Mouse (Mus musculus) right cerebral cortex, adult 18-20 months (tissue): ENCODE measurements around the gene P4hb.
"Not testable (repeated sequence)": the region's sequence is repeated elsewhere in the genome, so short reads cannot be mapped to it uniquely, and the experiment has no call there.

ENCODE experiments used
- DNase-seq: peaks from one replicate; pipeline ENCODE4 v3.0.0; 2022; ENCODE audit warnings: mixed read lengths

The P4hb gene

DNA sequence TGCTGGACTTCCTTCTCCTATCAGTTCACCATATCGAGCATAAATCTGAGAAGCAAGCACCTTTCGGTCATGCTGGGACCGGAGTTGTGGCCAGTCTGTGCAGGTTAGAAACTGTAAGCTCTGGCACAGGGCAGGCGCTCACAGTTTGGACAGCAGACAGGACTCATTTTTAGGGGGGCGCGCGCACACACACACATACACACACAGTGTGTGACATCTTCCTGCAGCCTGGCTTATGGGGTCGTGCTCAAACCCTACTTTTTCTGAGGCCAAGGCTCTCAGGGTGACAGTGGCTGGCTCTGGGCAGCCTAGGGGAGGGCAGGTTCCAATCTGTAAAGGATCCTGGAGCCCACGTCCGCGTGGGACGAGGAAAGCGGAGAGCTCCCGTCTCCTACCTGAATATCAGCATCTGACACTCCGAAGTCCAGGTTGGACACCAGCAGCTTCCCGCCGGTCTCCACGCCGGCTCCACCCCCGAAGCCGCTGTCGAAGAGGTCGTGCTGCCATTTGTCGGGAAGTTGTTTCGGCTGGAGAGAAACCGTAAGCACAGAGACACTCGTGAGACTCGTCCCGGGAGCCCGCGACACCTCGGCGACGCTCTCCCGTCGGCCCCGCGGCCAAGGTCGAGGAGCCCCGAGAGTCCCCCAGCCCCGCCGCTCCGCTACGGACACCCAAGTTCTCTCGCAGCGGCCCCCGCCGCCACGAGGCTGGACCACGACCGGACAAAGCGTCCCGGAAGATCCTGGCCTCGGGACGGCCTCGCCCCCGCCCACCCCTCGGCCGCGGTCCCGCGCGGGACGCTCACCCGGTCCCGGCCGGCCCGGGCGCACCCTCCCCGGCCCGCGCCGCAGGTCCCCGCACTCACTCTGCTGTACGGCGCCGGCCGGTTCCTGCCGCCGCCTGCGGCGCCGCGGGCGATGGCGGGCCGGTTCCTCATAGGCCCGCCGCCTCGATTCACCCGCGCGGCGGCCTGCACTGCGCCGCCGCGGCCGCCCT is 24.5 kb upstream of the P4hb start:
- DNase-seq = no peak

DNA sequence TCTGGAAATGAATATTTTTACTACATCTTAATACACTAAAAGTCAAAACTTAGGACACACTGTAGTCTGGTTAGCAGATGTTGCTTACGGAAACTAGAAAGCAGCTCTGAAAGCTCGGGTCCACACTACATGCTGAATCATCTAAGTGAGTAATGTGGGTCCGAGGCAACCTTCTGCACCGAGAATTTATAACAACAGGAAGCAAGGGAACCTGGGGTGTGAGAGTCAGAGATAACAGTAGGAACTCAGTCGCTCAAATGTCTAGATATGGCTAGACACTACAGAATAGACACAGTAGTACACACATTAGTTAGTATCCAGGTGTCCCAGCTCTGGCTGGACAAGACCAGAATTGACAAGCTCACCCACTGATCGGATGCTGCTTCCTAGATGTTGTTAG is 15.5 kb upstream of the P4hb start:
- no peak for DNase-seq

DNA sequence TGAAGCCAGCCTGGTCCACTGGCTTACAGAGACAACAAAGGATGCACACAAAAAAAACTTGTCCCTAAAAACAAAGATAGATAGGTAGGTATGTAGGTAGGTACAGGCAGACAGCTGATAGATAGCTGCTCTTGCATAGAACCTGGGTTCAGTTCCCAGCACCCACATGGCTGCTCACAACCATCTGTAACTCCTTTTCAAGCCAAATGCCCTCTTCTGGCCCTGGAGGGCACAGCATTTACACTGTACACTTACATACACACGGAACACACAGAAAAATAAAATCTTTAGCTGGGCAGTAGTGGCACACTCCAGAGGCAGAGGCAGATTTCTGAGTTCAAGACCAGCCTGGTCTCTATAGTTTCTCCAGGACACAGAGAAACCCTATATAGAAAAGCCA is 10.9 kb upstream of the P4hb start:
- DNase-seq = no peak

- not testable (repeated sequence) for DNase-seq
Observed at GRCm38 (mm10) chr11:120582982-120583293, 9.9 kb upstream of the P4hb start.

GRCm38 (mm10) chr11:120582268-120582981 is 9.4 kb upstream of the P4hb start:
- DNase-seq = no peak

DNA sequence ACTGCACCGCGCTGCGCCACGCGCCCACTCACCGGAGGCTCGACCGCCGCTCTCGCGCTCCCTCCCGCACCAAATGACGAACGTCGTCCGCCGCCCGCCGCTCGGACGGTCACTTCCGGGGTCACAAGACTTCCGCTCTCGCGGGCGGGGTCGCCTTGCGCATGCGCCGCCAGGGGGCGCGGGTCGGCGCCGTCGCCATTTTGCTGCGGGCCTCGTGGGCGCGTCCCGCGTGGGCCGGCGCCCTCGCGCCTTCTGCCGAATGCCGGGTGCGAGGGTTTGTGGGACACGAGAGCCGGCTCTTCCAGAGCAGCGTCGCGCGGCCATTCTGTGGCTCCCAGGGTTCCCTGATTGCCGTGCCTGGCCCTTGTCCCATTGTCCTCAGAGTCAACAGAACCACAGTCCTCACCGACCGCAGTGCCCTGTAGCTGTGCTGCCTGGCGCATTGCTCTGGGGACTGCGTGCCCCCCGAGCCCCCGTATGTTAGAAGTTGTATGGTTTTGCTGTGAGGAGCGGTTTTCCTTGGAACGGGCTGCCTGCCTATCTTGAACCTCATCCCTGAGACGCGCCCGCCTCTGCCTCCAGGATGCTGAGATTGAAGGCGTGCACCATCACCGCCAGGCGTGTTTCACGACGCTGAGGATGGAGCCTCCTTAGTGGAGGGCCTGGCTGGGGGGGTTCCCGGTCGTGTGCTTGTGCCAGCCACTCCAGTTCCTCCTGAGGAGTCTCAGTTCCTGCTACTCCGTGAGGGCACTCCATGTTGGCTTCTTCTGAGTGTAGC is 8.6 kb upstream of the P4hb start, which contains the start of gene Arhgdia:
TSS of gene Arhgdia (minus strand) at position 135 of the 778 bp plus-strand sequence.
- peak; percentile 92 for DNase-seq

DNA sequence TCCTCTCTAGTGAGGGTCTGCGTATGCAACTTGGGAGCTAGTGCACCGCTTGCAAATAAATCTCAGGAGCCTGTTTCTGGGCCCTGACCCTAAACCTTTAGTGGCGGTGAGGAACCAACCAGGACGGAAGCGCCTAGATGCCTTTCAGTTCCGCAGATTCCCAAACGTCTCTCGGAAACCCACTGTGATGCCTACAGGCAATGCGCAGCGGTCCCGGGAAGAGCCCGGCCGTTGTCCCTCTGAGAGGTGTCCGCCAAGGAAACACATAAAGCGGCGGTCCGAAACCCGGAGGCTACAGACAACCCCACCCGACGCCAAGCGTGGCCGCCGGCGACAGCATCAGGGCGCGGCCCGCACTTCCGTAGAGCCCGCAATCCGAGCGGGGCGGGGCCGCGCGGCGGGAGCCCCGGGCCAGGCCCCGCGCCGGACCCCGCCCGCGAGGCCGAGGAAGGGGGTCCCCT is 7.8 kb upstream of the P4hb start:
- DNase-seq = no peak

GRCm38 (mm10) chr11:120580190-120580589 is 7.1 kb upstream of the P4hb start:
- DNase-seq = no peak

DNA sequence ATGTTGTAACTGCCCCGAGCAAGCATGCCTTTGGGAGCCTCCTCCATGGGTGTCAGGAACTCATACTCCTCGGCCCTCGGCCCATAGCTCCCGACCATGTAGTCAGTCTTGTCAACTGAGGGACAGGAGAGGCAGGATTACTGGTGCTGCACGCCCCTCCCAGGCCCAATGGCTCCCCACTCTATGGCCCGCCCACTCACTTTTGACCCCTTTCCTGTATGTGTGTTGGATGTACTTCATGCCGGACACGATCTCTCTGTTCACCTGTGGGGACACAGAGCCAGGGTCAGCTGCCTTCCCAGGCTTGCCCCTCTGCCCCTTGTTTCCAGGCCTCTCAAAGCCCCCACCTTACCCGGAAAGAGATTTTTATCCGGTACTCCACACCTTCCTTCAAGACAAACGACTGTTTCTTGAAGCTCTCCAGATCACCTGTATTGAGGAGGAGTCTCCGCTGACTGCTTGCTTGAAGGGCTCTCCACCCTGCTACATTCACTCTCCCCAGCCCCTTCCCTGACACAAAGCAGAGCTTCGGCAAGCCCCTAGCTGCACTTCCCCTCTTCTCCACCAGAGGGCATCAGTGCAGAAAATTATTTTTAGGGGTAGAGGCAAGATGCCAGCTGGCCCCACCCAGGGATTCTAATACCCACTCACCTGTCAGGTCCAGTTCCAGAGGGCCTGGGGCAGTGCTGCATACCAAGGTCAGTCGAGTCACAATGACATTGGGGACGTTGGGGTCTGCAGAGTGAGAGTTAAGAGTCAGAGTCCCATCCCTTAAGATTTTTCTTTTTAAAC is 6.5 kb upstream of the P4hb start:
- peak; percentile 67 for DNase-seq

DNA sequence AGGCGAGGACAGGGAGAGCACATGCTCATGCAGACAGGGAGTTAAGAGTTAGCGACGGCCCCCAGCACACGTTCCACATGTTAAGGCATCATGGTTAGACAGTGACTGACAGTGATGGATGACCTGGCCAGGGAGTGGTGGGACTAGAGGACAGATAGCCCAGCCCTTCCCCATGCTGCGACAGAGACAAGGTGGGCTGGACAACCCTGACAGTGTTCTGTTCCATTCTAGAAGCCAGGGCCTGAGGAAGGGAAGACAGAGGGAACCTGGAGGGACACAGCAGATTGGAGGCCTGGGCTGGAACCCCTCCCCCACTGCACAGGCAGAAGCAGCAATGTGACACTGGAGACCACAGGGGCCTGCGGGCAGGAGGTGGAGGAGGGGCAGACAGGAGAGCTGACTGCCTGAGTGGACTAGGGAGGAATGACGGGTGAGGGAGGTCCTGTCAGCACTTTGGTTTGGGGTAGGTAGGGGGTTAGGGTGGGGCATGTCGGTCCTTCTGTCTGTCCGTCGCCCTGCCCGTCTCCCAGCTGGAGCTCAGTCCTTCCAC is 5.7 kb upstream of the P4hb start:
- no peak for DNase-seq

GRCm38 (mm10) chr11:120578024-120578693 is 5.1 kb upstream of the P4hb start:
- no peak for DNase-seq

GRCm38 (mm10) chr11:120577211-120578023 is 4.4 kb upstream of the P4hb start:
- DNase-seq = no peak

DNA sequence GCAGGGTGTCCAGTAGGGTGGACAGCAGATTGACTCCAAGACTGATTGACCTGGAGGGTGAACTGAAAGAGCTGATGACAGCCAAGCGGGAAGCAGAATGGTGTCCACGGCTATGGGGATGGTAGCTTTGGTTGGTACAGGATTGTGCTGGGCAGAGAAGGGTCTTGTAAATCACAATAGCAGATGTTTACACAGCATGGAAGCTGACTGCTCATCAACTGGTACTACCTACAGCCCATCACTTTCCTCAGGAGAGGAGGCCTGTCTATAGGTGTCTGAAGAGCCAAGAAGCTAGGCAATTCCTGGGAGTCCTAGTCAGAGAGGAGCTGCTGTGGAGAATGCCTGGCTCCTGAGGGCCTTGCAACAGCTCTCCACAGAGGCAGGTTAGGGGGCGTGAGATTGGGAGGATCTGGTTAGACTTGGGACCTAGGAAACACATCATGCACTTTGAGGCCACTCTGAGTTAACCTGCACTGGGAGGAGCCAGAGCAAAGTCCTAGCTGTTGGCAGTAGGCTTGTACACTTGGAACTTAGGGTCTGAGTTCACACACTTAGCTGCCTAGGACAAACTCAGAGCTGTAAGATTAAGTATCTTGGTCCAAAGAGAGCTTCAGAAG is 3.4 kb upstream of the P4hb start:
- DNase-seq = no peak

GRCm38 (mm10) chr11:120575940-120576339 is 2.9 kb upstream of the P4hb start:
- no peak for DNase-seq

- DNase-seq = no peak
Observed at GRCm38 (mm10) chr11:120575046-120575445, 2.0 kb upstream of the P4hb start.

DNA sequence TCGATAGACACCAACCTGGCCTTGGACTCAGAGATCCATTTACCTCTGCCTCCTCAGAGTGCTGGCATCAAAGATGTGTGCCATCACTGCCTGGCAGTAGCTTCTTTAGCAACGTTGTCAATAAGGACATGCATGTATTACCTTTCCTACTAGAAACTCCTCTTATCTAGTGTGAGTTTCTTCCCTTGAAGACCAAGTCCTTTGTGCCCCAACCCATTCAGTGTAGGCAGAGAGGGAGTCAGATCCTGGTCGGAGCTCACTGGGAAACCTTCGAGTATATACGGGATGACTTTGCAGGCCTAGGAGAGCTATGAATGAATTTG is 1.2 kb upstream of the P4hb start:
- no peak for DNase-seq

- DNase-seq = no peak
Observed at GRCm38 (mm10) chr11:120573585-120574277, 678 bp upstream of the P4hb start.

- DNase-seq = no peak
Observed at GRCm38 (mm10) chr11:120572417-120572751, 669 bp downstream of the P4hb start.

DNA sequence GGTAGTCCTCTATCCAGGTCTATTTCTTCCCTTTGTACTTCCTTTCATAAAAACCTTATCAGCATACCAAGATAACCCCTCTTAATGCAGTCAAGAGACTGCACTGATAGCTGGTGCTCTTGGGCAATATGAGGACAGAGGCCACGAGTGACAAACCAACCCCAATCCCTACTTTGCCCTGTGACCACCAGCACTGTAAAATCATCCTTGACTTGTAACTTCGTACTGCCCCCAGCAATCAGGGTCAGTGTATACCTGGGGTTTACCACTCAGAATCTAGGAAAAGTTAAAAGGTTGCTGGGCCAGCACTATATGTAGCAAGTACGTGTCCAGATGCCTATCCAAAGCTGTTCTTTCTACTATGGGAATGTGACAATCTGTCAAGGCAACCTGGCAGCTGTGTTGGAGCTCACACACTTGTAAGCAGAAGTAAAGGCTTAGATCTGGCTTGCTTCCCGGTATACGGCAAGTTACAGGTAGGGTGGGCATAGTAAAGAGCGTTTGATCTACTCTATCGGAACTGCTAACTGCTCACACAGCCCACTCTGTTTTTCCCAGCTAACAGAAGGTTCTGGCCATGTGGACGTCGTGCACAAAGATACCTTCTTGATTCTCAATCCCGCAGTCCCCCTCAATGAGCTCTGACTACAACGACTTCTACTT is 1.2 kb downstream of the P4hb start:
- DNase-seq = no peak
